Mouse (Mus musculus): Measurements from ENCODE around the gene Haus7. TPM values are rescaled to one million over a fixed set of nuclear protein-coding genes. Genes with fewer than 3 reads are reported as not detected.

Haus7 gene
- polyA plus RNA-seq, 1 experiment from 2014 or later = 91.4 TPM

GRCm38 (mm10) chrX:73484870-73485269, 26.0 kb upstream of the Haus7 start:
- no peaks in the 10 kb centered on the region for H3K27me3 ChIP-seq (ENCODE audit: control insufficient read depth, insufficient read depth, low read length)
- no peak for ATAC-seq (replicated peaks; ENCODE audit: insufficient number of reproducible peaks, low FRiP score, low TSS enrichment, low read depth)
- H3K9ac ChIP-seq (replicated peaks; ENCODE audit: low read length) = no peak overlapping the region
- no peak for DNase-seq (ENCODE audit: low spot score)
- no peaks in the 10 kb centered on the region for H3K36me3 ChIP-seq (replicated peaks; ENCODE audit: control insufficient read depth, insufficient read depth, low read depth, low read length)
- WGBS = 88% methylated on average over 4 of the region's 4 CpGs
- no peaks in the 10 kb centered on the region for H3K9me3 ChIP-seq (replicated peaks; ENCODE audit: control insufficient read depth, low read length)
- no peaks in the 10 kb centered on the region for H3K4me1 ChIP-seq (ENCODE audit: control insufficient read depth, insufficient read depth, low read length)
- no peak overlapping the region for H3K27ac ChIP-seq (replicated peaks; ENCODE audit: low read depth, low read length)
- no peak overlapping the region; the same call in 1 of the 2 replicates for H3K4me2 ChIP-seq (ENCODE audit: low read depth, low read length)
- no peak overlapping the region for H3K4me3 ChIP-seq (ENCODE audit: low read depth, low read length)

GRCm38 (mm10) chrX:73484076-73484475, 25.2 kb upstream of the Haus7 start:
- Histone ChIP-seq H3K27me3 (ENCODE audit: control insufficient read depth, insufficient read depth, low read length) (no peaks in the 10 kb centered on the region), H3K4me2 (ENCODE audit: low read depth, low read length) (peak overlapping the region; percentile 44), H3K9me3 (replicated peaks; ENCODE audit: control insufficient read depth, low read length) (no peaks in the 10 kb centered on the region), H3K4me3 (ENCODE audit: low read depth, low read length) (peak overlapping the region; percentile 23), H3K9ac (replicated peaks; ENCODE audit: low read length) (peak overlapping the region; percentile 57), H3K4me1 (ENCODE audit: control insufficient read depth, insufficient read depth, low read length) (no peaks in the 10 kb centered on the region), H3K27ac (replicated peaks; ENCODE audit: low read depth, low read length) (no peak overlapping the region), H3K36me3 (replicated peaks; ENCODE audit: control insufficient read depth, insufficient read depth, low read depth, low read length) (no peaks in the 10 kb centered on the region)
- ATAC-seq (replicated peaks; ENCODE audit: insufficient number of reproducible peaks, low FRiP score, low TSS enrichment, low read depth) = no peak
- no peak for DNase-seq (ENCODE audit: low spot score)
- WGBS = 58% methylated on average over 1 of the region's 1 CpGs

- ATAC-seq (replicated peaks; ENCODE audit: insufficient number of reproducible peaks, low FRiP score, low TSS enrichment, low read depth) (no peak), DNase-seq (ENCODE audit: low spot score) (peak; percentile 50)
- Histone ChIP-seq H3K4me3 (ENCODE audit: low read depth, low read length) (peak within 1 kb of the TSS; percentile 23), H3K27me3 (ENCODE audit: control insufficient read depth, insufficient read depth, low read length) (no peaks in the 10 kb centered on the region), H3K27ac (replicated peaks; ENCODE audit: low read depth, low read length) (0 out of 2 replicates have a peak within 1 kb of the TSS, but pooled peaks have one; percentile 8), H3K4me1 (ENCODE audit: control insufficient read depth, insufficient read depth, low read length) (no peaks in the 10 kb centered on the region), H3K9me3 (replicated peaks; ENCODE audit: control insufficient read depth, low read length) (no peaks in the 10 kb centered on the region), H3K9ac (replicated peaks; ENCODE audit: low read length) (peak within 1 kb of the TSS; percentile 57), H3K4me2 (ENCODE audit: low read depth, low read length) (peak within 1 kb of the TSS; percentile 44), H3K36me3 (replicated peaks; ENCODE audit: control insufficient read depth, insufficient read depth, low read depth, low read length) (no peaks in the 10 kb centered on the region)
- WGBS = 32% methylated on average over 9 of the region's 14 CpGs
Observed at GRCm38 (mm10) chrX:73483484-73483810, 24.6 kb upstream of the Haus7 start, which contains the start of gene Bgn. Gene Bgn, plus strand, starts transcription at chrX:73483602.

GRCm38 (mm10) chrX:73482643-73483483, 24.0 kb upstream of the Haus7 start:
- Histone ChIP-seq H3K9me3 (replicated peaks; ENCODE audit: control insufficient read depth, low read length) (no peaks in the 10 kb centered on the region), H3K27ac (replicated peaks; ENCODE audit: low read depth, low read length) (0 out of 2 replicates have a peak overlapping the region, but pooled peaks have one; percentile 8), H3K36me3 (replicated peaks; ENCODE audit: control insufficient read depth, insufficient read depth, low read depth, low read length) (no peaks in the 10 kb centered on the region), H3K9ac (replicated peaks; ENCODE audit: low read length) (no peak overlapping the region), H3K4me1 (ENCODE audit: control insufficient read depth, insufficient read depth, low read length) (no peaks in the 10 kb centered on the region), H3K4me2 (ENCODE audit: low read depth, low read length) (peak overlapping the region; percentile 44; the same call in 1 of the 2 replicates), H3K27me3 (ENCODE audit: control insufficient read depth, insufficient read depth, low read length) (no peaks in the 10 kb centered on the region), H3K4me3 (ENCODE audit: low read depth, low read length) (no peak overlapping the region)
- ATAC-seq (replicated peaks; ENCODE audit: insufficient number of reproducible peaks, low FRiP score, low TSS enrichment, low read depth) (no peak), DNase-seq (ENCODE audit: low spot score) (no peak)
- 34% methylated on average over 3 of the region's 4 CpGs for WGBS

GRCm38 (mm10) chrX:73480334-73480733, 21.5 kb upstream of the Haus7 start:
- DNase-seq (ENCODE audit: low spot score) (no peak), ATAC-seq (replicated peaks; ENCODE audit: insufficient number of reproducible peaks, low FRiP score, low TSS enrichment, low read depth) (no peak)
- Histone ChIP-seq H3K36me3 (replicated peaks; ENCODE audit: control insufficient read depth, insufficient read depth, low read depth, low read length) (no peaks in the 10 kb centered on the region), H3K4me1 (ENCODE audit: control insufficient read depth, insufficient read depth, low read length) (no peaks in the 10 kb centered on the region), H3K9me3 (replicated peaks; ENCODE audit: control insufficient read depth, low read length) (no peaks in the 10 kb centered on the region), H3K9ac (replicated peaks; ENCODE audit: low read length) (no peak overlapping the region), H3K4me2 (ENCODE audit: low read depth, low read length) (no peak overlapping the region), H3K27ac (replicated peaks; ENCODE audit: low read depth, low read length) (no peak overlapping the region), H3K27me3 (ENCODE audit: control insufficient read depth, insufficient read depth, low read length) (no peaks in the 10 kb centered on the region), H3K4me3 (ENCODE audit: low read depth, low read length) (no peak overlapping the region)
- 39% methylated on average over 2 of the region's 2 CpGs for WGBS

- Histone ChIP-seq H3K36me3 (replicated peaks; ENCODE audit: control insufficient read depth, insufficient read depth, low read depth, low read length) (no peaks in the 10 kb centered on the region), H3K27ac (replicated peaks; ENCODE audit: low read depth, low read length) (no peak overlapping the region), H3K9ac (replicated peaks; ENCODE audit: low read length) (no peak overlapping the region), H3K4me1 (ENCODE audit: control insufficient read depth, insufficient read depth, low read length) (no peaks in the 10 kb centered on the region), H3K4me2 (ENCODE audit: low read depth, low read length) (no peak overlapping the region), H3K9me3 (replicated peaks; ENCODE audit: control insufficient read depth, low read length) (no peaks in the 10 kb centered on the region), H3K27me3 (ENCODE audit: control insufficient read depth, insufficient read depth, low read length) (no peaks in the 10 kb centered on the region), H3K4me3 (ENCODE audit: low read depth, low read length) (no peak overlapping the region)
- ATAC-seq (replicated peaks; ENCODE audit: insufficient number of reproducible peaks, low FRiP score, low TSS enrichment, low read depth) = no peak
- DNase-seq (ENCODE audit: low spot score) = no peak
Observed at GRCm38 (mm10) chrX:73479656-73480055, 20.8 kb upstream of the Haus7 start.

- H3K9me3 ChIP-seq (replicated peaks; ENCODE audit: control insufficient read depth, low read length) = no peaks in the 10 kb centered on the region
- no peaks in the 10 kb centered on the region for H3K27me3 ChIP-seq (ENCODE audit: control insufficient read depth, insufficient read depth, low read length)
- no peak overlapping the region for H3K9ac ChIP-seq (replicated peaks; ENCODE audit: low read length)
- no peaks in the 10 kb centered on the region for H3K4me1 ChIP-seq (ENCODE audit: control insufficient read depth, insufficient read depth, low read length)
- no peaks in the 10 kb centered on the region for H3K36me3 ChIP-seq (replicated peaks; ENCODE audit: control insufficient read depth, insufficient read depth, low read depth, low read length)
- 81% methylated on average over 2 of the region's 2 CpGs for WGBS
- DNase-seq (ENCODE audit: low spot score) (no peak), ATAC-seq (replicated peaks; ENCODE audit: insufficient number of reproducible peaks, low FRiP score, low TSS enrichment, low read depth) (no peak)
- no peak overlapping the region for H3K27ac ChIP-seq (replicated peaks; ENCODE audit: low read depth, low read length)
- no peak overlapping the region for H3K4me3 ChIP-seq (ENCODE audit: low read depth, low read length)
- H3K4me2 ChIP-seq (ENCODE audit: low read depth, low read length) = no peak overlapping the region
Observed at GRCm38 (mm10) chrX:73477500-73477899, 18.7 kb upstream of the Haus7 start.

- no peaks in the 10 kb centered on the region for H3K27me3 ChIP-seq (ENCODE audit: control insufficient read depth, insufficient read depth, low read length)
- no peaks in the 10 kb centered on the region for H3K4me1 ChIP-seq (ENCODE audit: control insufficient read depth, insufficient read depth, low read length)
- H3K4me2 ChIP-seq (ENCODE audit: low read depth, low read length) = no peak overlapping the region
- ATAC-seq (replicated peaks; ENCODE audit: insufficient number of reproducible peaks, low FRiP score, low TSS enrichment, low read depth) = no peak
- no peak overlapping the region for H3K4me3 ChIP-seq (ENCODE audit: low read depth, low read length)
- no peak overlapping the region for H3K27ac ChIP-seq (replicated peaks; ENCODE audit: low read depth, low read length)
- no peaks in the 10 kb centered on the region for H3K9me3 ChIP-seq (replicated peaks; ENCODE audit: control insufficient read depth, low read length)
- no peaks in the 10 kb centered on the region for H3K36me3 ChIP-seq (replicated peaks; ENCODE audit: control insufficient read depth, insufficient read depth, low read depth, low read length)
- 39% methylated on average over 2 of the region's 2 CpGs for WGBS
- no peak overlapping the region for H3K9ac ChIP-seq (replicated peaks; ENCODE audit: low read length)
- no peak for DNase-seq (ENCODE audit: low spot score)
Observed at GRCm38 (mm10) chrX:73476621-73477020, 17.8 kb upstream of the Haus7 start.

All from embryonic facial prominence, embryonic 11.5 days (tissue).